Mouse (Mus musculus) MEL (cell line): ENCODE measurements around the gene Cpa4.

Source experiments
- CHD1 ChIP-seq: IDR thresholded peaks from 2 replicates; pipeline ENCODE4 v1.6.1; 2012; ENCODE audit warnings: low read depth, mild to moderate bottlenecking, inconsistent platforms, low read length, improper control_type of control experiment
- CTCF ChIP-seq, 3 experiments: IDR thresholded peaks in 2 of 3; conservative IDR thresholded peaks in 1 of 3; 2 replicates each; pipeline ENCODE4 v1.5.1; 2011 to 2012; ENCODE audit warnings: low read length in 3 of 3, low read depth in 2 of 3, mild to moderate bottlenecking in 2 of 3, improper control_type of control experiment in 1 of 3, inconsistent platforms in 1 of 3, mixed read lengths in 1 of 3, moderate library complexity in 1 of 3; ENCODE audit not compliant: control insufficient read depth in 1 of 3, insufficient read depth in 1 of 3, poor library complexity in 1 of 3, severe bottlenecking in 1 of 3
- EP300 ChIP-seq, 2 experiments: IDR thresholded peaks; 2 replicates each; pipeline ENCODE4 v1.6.1; 2011; ENCODE audit warnings: improper control_type of control experiment in 2 of 2, low read length in 2 of 2, low read depth in 1 of 2, mild to moderate bottlenecking in 1 of 2
- GATA1 ChIP-seq: IDR thresholded peaks from 2 replicates; pipeline ENCODE4 v1.6.1; 2011; ENCODE audit warnings: low read depth, low read length, improper control_type of control experiment
- HCFC1 ChIP-seq: IDR thresholded peaks from 2 replicates; pipeline ENCODE4 v1.6.1; 2012; ENCODE audit warnings: low read depth, mild to moderate bottlenecking, inconsistent platforms, low read length, improper control_type of control experiment, moderate library complexity
- MAX ChIP-seq: IDR thresholded peaks from 2 replicates; pipeline ENCODE4 v1.6.1; 2011; ENCODE audit warnings: low read length, improper control_type of control experiment
- MEF2A ChIP-seq: IDR thresholded peaks from 2 replicates; pipeline ENCODE4 v1.6.1; 2014; ENCODE audit warnings: low read depth, mild to moderate bottlenecking, inconsistent platforms, low read length, improper control_type of control experiment; ENCODE audit not compliant: poor library complexity, insufficient replicate concordance, severe bottlenecking; ENCODE audit errors: extremely low read depth
- NELFE ChIP-seq: IDR thresholded peaks from 2 replicates; pipeline ENCODE4 v1.6.1; 2011; ENCODE audit warnings: low read depth, low read length, improper control_type of control experiment
- POLR2A ChIP-seq, 2 experiments: IDR thresholded peaks; 2 replicates each; pipeline ENCODE4 v1.6.1; 2011 to 2012; ENCODE audit warnings: low read length in 2 of 2, mild to moderate bottlenecking in 2 of 2, control low read depth in 1 of 2, improper control_type of control experiment in 1 of 2, low read depth in 1 of 2, moderate library complexity in 1 of 2; ENCODE audit not compliant: control insufficient read depth in 1 of 2, insufficient read depth in 1 of 2, poor library complexity in 1 of 2
- SIN3A ChIP-seq: IDR thresholded peaks from 2 replicates; pipeline ENCODE4 v1.6.1; 2012; ENCODE audit warnings: low read length, improper control_type of control experiment, inconsistent platforms
- SMC3 ChIP-seq: IDR thresholded peaks from 2 replicates; pipeline ENCODE4 v1.6.1; 2011; ENCODE audit warnings: low read depth, low read length, improper control_type of control experiment
- TAL1 ChIP-seq: IDR thresholded peaks from 2 replicates; pipeline ENCODE4 v1.6.1; 2012; ENCODE audit warnings: mild to moderate bottlenecking, inconsistent platforms, low read length, moderate library complexity, mixed read lengths
- TCF12 ChIP-seq: IDR thresholded peaks from 2 replicates; pipeline ENCODE4 v1.6.1; 2014; ENCODE audit warnings: low read depth, mild to moderate bottlenecking, inconsistent platforms, low read length, improper control_type of control experiment, moderate library complexity
- ZC3H11A ChIP-seq: IDR thresholded peaks from 2 replicates; pipeline ENCODE4 v1.6.1; 2012; ENCODE audit warnings: low read depth, mild to moderate bottlenecking, inconsistent platforms, low read length, improper control_type of control experiment

- TF ChIP-seq GATA1 (no peak), SIN3A (no peak), POLR2A (IDR thresholded peaks at IDR 0.05; ENCODE audit: control insufficient read depth in 1 of 2, insufficient read depth in 1 of 2, low read depth in 1 of 2, low read length in 2 of 2, poor library complexity in 1 of 2) (no peak), CTCF (IDR thresholded peaks at IDR 0.05 in 2 of 3, conservative IDR thresholded peaks at IDR 0.05 in 1 of 3; ENCODE audit: control insufficient read depth in 1 of 3, insufficient read depth in 1 of 3, low read depth in 2 of 3, low read length in 3 of 3, poor library complexity in 1 of 3, severe bottlenecking in 1 of 3) (no peak), HCFC1 (no peak), TAL1 (no peak), MAX (no peak), MEF2A (no peak), ZC3H11A (no peak), EP300 (IDR thresholded peaks at IDR 0.05; ENCODE audit: low read depth in 1 of 2, low read length in 2 of 2) (no peak), CHD1 (no peak), SMC3 (no peak), NELFE (no peak), TCF12 (no peak)
Observed at GRCm38 (mm10) chr6:30636186-30636842, 68.1 kb downstream of the Cpa4 start.
